Mouse (Mus musculus): ENCODE data around the gene H1foo.
A peak's percentile ranks its signal among the peaks of the same experiment; 100 is the strongest.

Gene H1foo

GRCm38 (mm10) chr6:115944638-115945037 is at the start of gene H1foo:
Gene H1foo (plus strand): TSS chr6:115944938.
- no peak for DNase-seq (ENCODE audit: low spot score)

- no peak for DNase-seq (ENCODE audit: low spot score)
These were observed 48.4 kb upstream of the H1foo start for GRCm38 (mm10) chr6:115896346-115896745.

GRCm38 (mm10) chr6:115897117-115897516 is 47.6 kb upstream of the H1foo start:
- peak; percentile 44 for DNase-seq (ENCODE audit: low spot score)

GRCm38 (mm10) chr6:115897926-115898520 is 46.7 kb upstream of the H1foo start:
- DNase-seq (ENCODE audit: low spot score), result no peak

GRCm38 (mm10) chr6:115901062-115901461 is 43.7 kb upstream of the H1foo start:
- peak; percentile 63 for DNase-seq (ENCODE audit: low spot score)

GRCm38 (mm10) chr6:115901489-115901931 is 43.2 kb upstream of the H1foo start:
- DNase-seq (ENCODE audit: low spot score), result no peak

- no peak for DNase-seq (ENCODE audit: low spot score)
These were observed 42.2 kb upstream of the H1foo start for GRCm38 (mm10) chr6:115902545-115902944.

- no peak for DNase-seq (ENCODE audit: low spot score)
These were observed 39.2 kb upstream of the H1foo start for GRCm38 (mm10) chr6:115905568-115905967.

GRCm38 (mm10) chr6:115906455-115906854 is 38.3 kb upstream of the H1foo start:
- no peak for DNase-seq (ENCODE audit: low spot score)

- no peak for DNase-seq (ENCODE audit: low spot score)
These were observed 37.9 kb upstream of the H1foo start for GRCm38 (mm10) chr6:115906871-115907270.

GRCm38 (mm10) chr6:115908421-115908982 is 36.2 kb upstream of the H1foo start:
- no peak for DNase-seq (ENCODE audit: low spot score)

- no peak for DNase-seq (ENCODE audit: low spot score)
These were observed 35.7 kb upstream of the H1foo start for GRCm38 (mm10) chr6:115909052-115909451.

GRCm38 (mm10) chr6:115909940-115910339 is 34.8 kb upstream of the H1foo start:
- DNase-seq (ENCODE audit: low spot score), result no peak

- no peak for DNase-seq (ENCODE audit: low spot score)
These were observed 33.0 kb upstream of the H1foo start for GRCm38 (mm10) chr6:115911763-115912162.

- DNase-seq (ENCODE audit: low spot score), result no peak
These were observed 31.3 kb upstream of the H1foo start for GRCm38 (mm10) chr6:115913482-115913881.

GRCm38 (mm10) chr6:115914511-115915202 is 30.1 kb upstream of the H1foo start:
- DNase-seq (ENCODE audit: low spot score), result no peak

- DNase-seq (ENCODE audit: low spot score), result no peak
These were observed 28.9 kb upstream of the H1foo start for GRCm38 (mm10) chr6:115915601-115916445.

- no peak for DNase-seq (ENCODE audit: low spot score)
These were observed 28.1 kb upstream of the H1foo start for GRCm38 (mm10) chr6:115916611-115917010.

- DNase-seq (ENCODE audit: low spot score), result no peak
These were observed 26.1 kb upstream of the H1foo start for GRCm38 (mm10) chr6:115918615-115919014.

- DNase-seq (ENCODE audit: low spot score), result no peak
These were observed 24.9 kb upstream of the H1foo start for GRCm38 (mm10) chr6:115919876-115920275.

GRCm38 (mm10) chr6:115924829-115925228 is 19.9 kb upstream of the H1foo start:
- DNase-seq (ENCODE audit: low spot score), result no peak

GRCm38 (mm10) chr6:115926416-115926815 is 18.3 kb upstream of the H1foo start:
- DNase-seq (ENCODE audit: low spot score), result no peak
